Mouse (Mus musculus): Measurements from ENCODE around the gene Nemp2. TPM values are rescaled to one million over a fixed set of nuclear protein-coding genes. Genes with fewer than 3 reads are reported as not detected.

Gene Nemp2
- total and polyA plus RNA-seq, 2 experiments: 0.70 to 1.1 TPM

GRCm38 (mm10) chr1:52601496-52601895 is 29.0 kb upstream of the Nemp2 start:
- no peak overlapping the region for H3K27ac ChIP-seq (replicated peaks; ENCODE audit: insufficient read depth, low read depth, low read length)
- no peak overlapping the region for H3K4me3 ChIP-seq (ENCODE audit: insufficient read depth, low read depth, low read length)
- H3K36me3 ChIP-seq (ENCODE audit: control insufficient read depth, insufficient read depth, low read length): no peaks in the 10 kb centered on the region
- no peak for DNase-seq (ENCODE audit: extremely low read depth, low read depth, low spot score)
- no peaks in the 10 kb centered on the region for H3K79me2 ChIP-seq (ENCODE audit: control insufficient read depth, insufficient read depth, low read length)
- H3K9ac ChIP-seq (ENCODE audit: low read depth, low read length): no peak overlapping the region
- H3K4me1 ChIP-seq (ENCODE audit: control insufficient read depth, insufficient read depth, low read length): no peaks in the 10 kb centered on the region
- TF ChIP-seq CTCF (IDR thresholded peaks at IDR 0.05; ENCODE audit: low read depth, low read length): no peak
- TF ChIP-seq POLR2A (IDR thresholded peaks at IDR 0.05; ENCODE audit: extremely low read depth, insufficient read depth, low read length): no peak
- 88% methylated on average over 3 of the region's 3 CpGs for WGBS
- H3K27me3 ChIP-seq (ENCODE audit: control insufficient read depth, insufficient read depth, low read length): no peaks in the 10 kb centered on the region

GRCm38 (mm10) chr1:52607700-52608099 is 22.8 kb upstream of the Nemp2 start:
- WGBS: 67% methylated on average over 1 of the region's 1 CpGs
- TF ChIP-seq CTCF (IDR thresholded peaks at IDR 0.05; ENCODE audit: low read depth, low read length) (no peak), POLR2A (IDR thresholded peaks at IDR 0.05; ENCODE audit: extremely low read depth, insufficient read depth, low read length) (no peak)
- Histone ChIP-seq H3K27me3 (ENCODE audit: control insufficient read depth, insufficient read depth, low read length) (no peaks in the 10 kb centered on the region), H3K79me2 (ENCODE audit: control insufficient read depth, insufficient read depth, low read length) (no peaks in the 10 kb centered on the region), H3K4me3 (ENCODE audit: insufficient read depth, low read depth, low read length) (no peak overlapping the region), H3K4me1 (ENCODE audit: control insufficient read depth, insufficient read depth, low read length) (no peaks in the 10 kb centered on the region), H3K27ac (replicated peaks; ENCODE audit: insufficient read depth, low read depth, low read length) (no peak overlapping the region), H3K36me3 (ENCODE audit: control insufficient read depth, insufficient read depth, low read length) (no peaks in the 10 kb centered on the region), H3K9ac (ENCODE audit: low read depth, low read length) (no peak overlapping the region)
- no peak for DNase-seq (ENCODE audit: extremely low read depth, low read depth, low spot score)

DNA sequence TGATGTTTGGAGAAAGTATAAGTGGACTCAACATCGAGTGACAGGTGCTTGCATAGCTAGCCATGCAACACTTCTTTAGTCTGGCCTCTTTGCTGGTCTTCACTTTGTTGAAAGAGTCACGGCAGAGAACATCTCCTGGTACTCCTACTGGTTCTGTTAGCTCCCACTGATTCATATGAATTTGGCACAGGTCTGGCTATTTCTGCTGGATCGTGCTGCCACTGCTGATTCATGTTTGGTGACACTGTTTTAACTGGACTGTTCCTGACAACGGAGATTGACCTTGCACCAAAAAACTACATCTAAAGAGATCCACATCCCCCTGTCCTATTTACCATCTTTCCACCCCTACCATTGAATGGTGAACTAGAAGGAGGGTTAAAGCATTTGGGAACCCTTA is 22.0 kb upstream of the Nemp2 start:
- Histone ChIP-seq H3K4me1 (ENCODE audit: control insufficient read depth, insufficient read depth, low read length) (no peaks in the 10 kb centered on the region), H3K79me2 (ENCODE audit: control insufficient read depth, insufficient read depth, low read length) (no peaks in the 10 kb centered on the region), H3K27ac (replicated peaks; ENCODE audit: insufficient read depth, low read depth, low read length) (no peak overlapping the region), H3K36me3 (ENCODE audit: control insufficient read depth, insufficient read depth, low read length) (no peaks in the 10 kb centered on the region), H3K9ac (ENCODE audit: low read depth, low read length) (no peak overlapping the region), H3K4me3 (ENCODE audit: insufficient read depth, low read depth, low read length) (no peak overlapping the region), H3K27me3 (ENCODE audit: control insufficient read depth, insufficient read depth, low read length) (no peaks in the 10 kb centered on the region)
- no peak for DNase-seq (ENCODE audit: extremely low read depth, low read depth, low spot score)
- TF ChIP-seq POLR2A (IDR thresholded peaks at IDR 0.05; ENCODE audit: extremely low read depth, insufficient read depth, low read length) (no peak), CTCF (IDR thresholded peaks at IDR 0.05; ENCODE audit: low read depth, low read length) (no peak)
- 90% methylated on average over 4 of the region's 4 CpGs for WGBS

- WGBS: 51% methylated on average over 1 of the region's 1 CpGs
- H3K36me3 ChIP-seq (ENCODE audit: control insufficient read depth, insufficient read depth, low read length): no peaks in the 10 kb centered on the region
- H3K79me2 ChIP-seq (ENCODE audit: control insufficient read depth, insufficient read depth, low read length): no peaks in the 10 kb centered on the region
- H3K4me3 ChIP-seq (ENCODE audit: insufficient read depth, low read depth, low read length): no peak overlapping the region
- no peak for TF ChIP-seq CTCF (IDR thresholded peaks at IDR 0.05; ENCODE audit: low read depth, low read length)
- TF ChIP-seq POLR2A (IDR thresholded peaks at IDR 0.05; ENCODE audit: extremely low read depth, insufficient read depth, low read length): no peak
- H3K27ac ChIP-seq (replicated peaks; ENCODE audit: insufficient read depth, low read depth, low read length): no peak overlapping the region
- no peak overlapping the region for H3K9ac ChIP-seq (ENCODE audit: low read depth, low read length)
- H3K27me3 ChIP-seq (ENCODE audit: control insufficient read depth, insufficient read depth, low read length): no peaks in the 10 kb centered on the region
- DNase-seq (ENCODE audit: extremely low read depth, low read depth, low spot score): no peak
- H3K4me1 ChIP-seq (ENCODE audit: control insufficient read depth, insufficient read depth, low read length): no peaks in the 10 kb centered on the region
Observed at GRCm38 (mm10) chr1:52618217-52618616, 12.3 kb upstream of the Nemp2 start.

- H3K27ac ChIP-seq (replicated peaks; ENCODE audit: insufficient read depth, low read depth, low read length): no peak overlapping the region
- no peak overlapping the region for H3K9ac ChIP-seq (ENCODE audit: low read depth, low read length)
- no peak overlapping the region for H3K4me3 ChIP-seq (ENCODE audit: insufficient read depth, low read depth, low read length)
- H3K4me1 ChIP-seq (ENCODE audit: control insufficient read depth, insufficient read depth, low read length): no peaks in the 10 kb centered on the region
- H3K79me2 ChIP-seq (ENCODE audit: control insufficient read depth, insufficient read depth, low read length): no peaks in the 10 kb centered on the region
- DNase-seq (ENCODE audit: extremely low read depth, low read depth, low spot score): no peak
- H3K27me3 ChIP-seq (ENCODE audit: control insufficient read depth, insufficient read depth, low read length): no peaks in the 10 kb centered on the region
- TF ChIP-seq POLR2A (IDR thresholded peaks at IDR 0.05; ENCODE audit: extremely low read depth, insufficient read depth, low read length): no peak
- H3K36me3 ChIP-seq (ENCODE audit: control insufficient read depth, insufficient read depth, low read length): no peaks in the 10 kb centered on the region
Observed at GRCm38 (mm10) chr1:52620442-52620841, 10.1 kb upstream of the Nemp2 start.

DNA sequence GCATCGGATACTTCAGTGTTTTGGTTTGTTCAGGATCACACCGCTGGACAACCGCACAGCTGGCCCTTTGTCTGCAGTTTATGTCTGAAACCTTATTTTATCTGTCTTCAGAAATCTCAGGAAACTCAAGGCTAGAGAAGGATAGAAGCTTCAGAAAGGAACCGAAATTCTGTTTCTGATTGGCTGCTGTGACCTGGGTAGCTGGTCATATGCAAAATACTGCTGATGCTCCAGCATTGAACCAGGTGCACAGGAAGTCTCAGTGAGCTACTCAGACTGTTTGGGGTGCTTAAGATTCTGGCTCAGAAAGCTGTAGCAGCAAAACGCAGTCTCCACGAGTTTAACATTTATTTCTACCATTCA is 415 bp downstream of the Nemp2 start:
- peak; percentile 49 for DNase-seq (ENCODE audit: extremely low read depth, low read depth, low spot score)
- H3K4me3 ChIP-seq (ENCODE audit: insufficient read depth, low read depth, low read length): peak overlapping the region; percentile 82
- H3K4me1 ChIP-seq (ENCODE audit: control insufficient read depth, insufficient read depth, low read length): no peaks in the 10 kb centered on the region
- TF ChIP-seq CTCF (IDR thresholded peaks at IDR 0.05; ENCODE audit: low read depth, low read length): no peak
- TF ChIP-seq POLR2A (IDR thresholded peaks at IDR 0.05; ENCODE audit: extremely low read depth, insufficient read depth, low read length): no peak
- no peaks in the 10 kb centered on the region for H3K27me3 ChIP-seq (ENCODE audit: control insufficient read depth, insufficient read depth, low read length)
- H3K36me3 ChIP-seq (ENCODE audit: control insufficient read depth, insufficient read depth, low read length): no peaks in the 10 kb centered on the region
- H3K9ac ChIP-seq (ENCODE audit: low read depth, low read length): peak overlapping the region; percentile 77
- H3K27ac ChIP-seq (replicated peaks; ENCODE audit: insufficient read depth, low read depth, low read length): no peak overlapping the region
- 1% methylated on average over 6 of the region's 6 CpGs for WGBS
- no peaks in the 10 kb centered on the region for H3K79me2 ChIP-seq (ENCODE audit: control insufficient read depth, insufficient read depth, low read length)

Data from liver, adult 2 months (tissue).